Mouse (Mus musculus) neural tube, embryonic 11.5 days (tissue): ENCODE data around the gene Fras1. TPM values are rescaled to one million over a fixed set of nuclear protein-coding genes. Genes with fewer than 3 reads are reported as not detected.

Source experiments
- ATAC-seq: fragments of 200-750 bp; cut with Nextera tagmentation; 2 replicates; pipeline ENCODE4 v1.8.0; 2017; ENCODE audit warnings: moderate number of reproducible peaks, mild to moderate bottlenecking, moderate TSS enrichment, moderate library complexity; ENCODE audit not compliant: insufficient read depth, low FRiP score, low TSS enrichment
- DNase-seq: peaks from one replicate; pipeline ENCODE4 v3.0.0-alpha.2; 2015; ENCODE audit warnings: low spot score
- H3K27ac ChIP-seq: fragments of 300-500 bp; sonication (generic); 2 replicates; pipeline ENCODE4 v1.5.1; 2014; ENCODE audit warnings: low read depth, mild to moderate bottlenecking, low read length
- H3K27me3 ChIP-seq: fragments of 300-500 bp; sonication (generic); 2 replicates; pipeline ENCODE4 v1.6.1; 2014; ENCODE audit warnings: mild to moderate bottlenecking, low read length, mixed read lengths; ENCODE audit not compliant: control insufficient read depth, insufficient read depth
- H3K36me3 ChIP-seq: fragments of 300-500 bp; sonication (generic); 2 replicates; pipeline ENCODE4 v1.6.1; 2014; ENCODE audit warnings: mild to moderate bottlenecking, low read length, moderate library complexity, mixed read lengths; ENCODE audit not compliant: control insufficient read depth, insufficient read depth
- H3K4me1 ChIP-seq: fragments of 300-500 bp; sonication (generic); 2 replicates; pipeline ENCODE4 v1.6.1; 2014; ENCODE audit warnings: low read length, mixed read lengths; ENCODE audit not compliant: control insufficient read depth, insufficient read depth
- H3K4me2 ChIP-seq: fragments of 300-500 bp; sonication (generic); 2 replicates; pipeline ENCODE4 v1.6.1; 2014; ENCODE audit warnings: low read depth, mild to moderate bottlenecking, moderate library complexity
- H3K4me3 ChIP-seq: fragments of 300-500 bp; sonication (generic); 2 replicates; pipeline ENCODE4 v1.5.1; 2014; ENCODE audit warnings: low read depth, low read length
- H3K9ac ChIP-seq: fragments of 300-500 bp; sonication (generic); 2 replicates; pipeline ENCODE4 v1.6.1; 2014; ENCODE audit warnings: mild to moderate bottlenecking, low read length
- H3K9me3 ChIP-seq: fragments of 300-500 bp; sonication (generic); 2 replicates; pipeline ENCODE4 v1.6.1; 2016; ENCODE audit warnings: low read length; ENCODE audit not compliant: control insufficient read depth
- WGBS: fragments of 180-500 bp; shearing (Covaris S2); extraction: QIAGEN DNeasy Blood & Tissue Kit; methylation state at CpG from one replicate; pipeline ENCODE4 v1.1.7; 2014; 5-methylcytosine and 5-hydroxymethylcytosine counted together
- polyA plus RNA-seq: library from polyadenylated mRNA; unstranded; fragments of >200 nt; fragmentation: Nextera tagmentation; extraction: Ambion mirVana; gene quantifications from 2 replicates; pipeline ENCODE4 v1.2.1, GENCODE M21; 2014

The Fras1 gene
- polyA plus RNA-seq, 1 experiment from 2014 or later, result 5.6 TPM

DNA sequence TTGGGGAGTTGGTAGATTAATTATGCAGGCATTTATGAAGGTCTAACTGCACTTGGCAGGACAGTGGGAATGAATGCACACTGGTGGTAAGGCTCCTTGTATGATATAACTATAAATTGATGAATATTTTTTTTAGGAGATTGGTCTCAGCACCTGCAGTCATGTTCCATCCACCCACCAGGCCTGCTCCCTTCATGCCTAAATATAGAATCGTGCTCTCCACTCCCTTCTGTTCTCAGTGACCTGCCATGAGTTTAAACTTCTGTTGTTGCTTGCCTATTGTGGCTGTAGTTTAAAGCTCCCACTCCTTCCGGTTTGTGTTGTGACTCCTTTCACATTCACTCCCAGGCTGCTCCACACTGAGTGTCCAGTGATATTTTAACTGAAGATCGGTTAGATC, 80.7 kb downstream of the Fras1 start:
- Histone ChIP-seq H3K4me1 (no peaks in the 10 kb centered on the region), H3K9me3 (no peaks in the 10 kb centered on the region), H3K27me3 (no peaks in the 10 kb centered on the region), H3K9ac (no peak overlapping the region), H3K4me3 (no peak overlapping the region), H3K4me2 (no peak overlapping the region), H3K27ac (no peak overlapping the region), H3K36me3 (no peaks in the 10 kb centered on the region)
- ATAC-seq, result no peak
- DNase-seq, result no peak
- 88% methylated on average over 3 of the region's 3 CpGs for WGBS

DNA sequence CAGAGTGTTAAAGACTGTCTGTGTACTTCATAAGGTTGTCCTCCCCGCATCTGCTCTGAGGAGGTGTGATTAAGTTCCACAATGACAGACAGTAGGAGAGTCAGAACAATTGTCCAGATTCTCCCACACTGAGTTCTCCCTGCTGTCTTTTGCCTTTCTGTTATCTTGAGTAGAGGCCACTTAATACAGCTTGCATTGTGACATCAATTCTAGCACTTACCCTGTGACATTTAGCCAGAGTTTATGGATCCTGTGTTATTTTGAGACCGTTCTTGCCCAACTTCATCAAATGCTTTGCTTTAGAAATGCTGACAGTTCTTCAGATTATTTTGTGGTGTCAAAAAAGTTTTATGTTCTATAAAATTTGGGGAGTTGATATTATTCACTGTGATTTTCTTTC, 81.5 kb downstream of the Fras1 start:
- WGBS, result 86% methylated on average over 2 of the region's 2 CpGs
- Histone ChIP-seq H3K4me3 (no peak overlapping the region), H3K9ac (no peak overlapping the region), H3K36me3 (no peaks in the 10 kb centered on the region), H3K4me1 (no peaks in the 10 kb centered on the region), H3K27ac (no peak overlapping the region), H3K9me3 (no peaks in the 10 kb centered on the region), H3K4me2 (no peak overlapping the region), H3K27me3 (no peaks in the 10 kb centered on the region)
- DNase-seq, result no peak
- ATAC-seq, result no peak

DNA sequence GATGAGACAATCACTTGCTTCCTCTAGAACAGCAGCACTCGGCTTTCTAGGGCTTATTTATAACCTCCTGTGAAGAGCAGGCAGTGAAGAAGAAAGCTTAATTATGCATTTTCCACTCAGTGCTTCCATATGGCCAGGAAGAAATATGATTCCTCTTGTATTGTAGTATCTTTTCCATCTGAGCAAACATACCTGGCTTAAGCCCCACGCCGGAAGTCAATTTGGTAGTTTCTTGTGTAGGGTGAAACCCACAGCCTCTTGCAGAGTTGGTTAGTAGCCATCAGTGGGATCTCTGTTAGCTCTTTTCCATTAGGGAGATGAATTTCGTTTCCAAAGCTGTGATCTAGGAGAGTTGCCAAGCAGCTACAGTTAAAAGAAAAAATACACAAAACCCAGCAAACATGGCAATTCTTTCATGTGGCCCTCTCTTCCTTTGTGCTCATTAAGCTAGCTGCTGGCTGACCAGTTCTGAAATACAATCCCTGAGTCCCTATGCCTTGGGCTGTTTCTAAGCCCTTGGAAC, 83.7 kb downstream of the Fras1 start:
- DNase-seq, result no peak
- no peak for ATAC-seq
- H3K9me3 ChIP-seq, result no peaks in the 10 kb centered on the region
- no peaks in the 10 kb centered on the region for H3K27me3 ChIP-seq
- H3K27ac ChIP-seq, result no peak overlapping the region
- H3K4me1 ChIP-seq, result no peaks in the 10 kb centered on the region
- no peak overlapping the region for H3K4me3 ChIP-seq
- no peak overlapping the region for H3K4me2 ChIP-seq
- H3K9ac ChIP-seq, result no peak overlapping the region
- no peaks in the 10 kb centered on the region for H3K36me3 ChIP-seq
- 69% methylated on average over 4 of the region's 4 CpGs for WGBS

DNA sequence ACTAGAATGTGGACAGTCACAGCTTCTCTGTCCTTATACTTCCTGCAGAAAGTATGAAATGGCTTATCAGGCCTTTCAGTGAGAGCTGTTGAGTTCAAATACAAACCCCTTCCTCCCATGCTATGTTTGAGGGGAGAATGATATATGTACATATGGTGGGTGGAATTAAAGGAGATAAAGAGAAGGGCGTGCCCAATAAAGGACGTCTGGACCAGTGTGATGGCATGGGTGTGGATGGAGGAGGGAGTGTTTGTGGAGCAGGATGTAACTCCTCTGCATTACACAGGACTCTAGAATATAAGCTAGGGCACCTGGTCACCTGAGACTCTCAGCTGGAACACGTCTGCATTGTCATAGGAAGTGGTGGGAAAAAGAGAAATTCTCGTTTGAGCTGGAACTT, 85.8 kb downstream of the Fras1 start:
- no peaks in the 10 kb centered on the region for H3K27me3 ChIP-seq

DNA sequence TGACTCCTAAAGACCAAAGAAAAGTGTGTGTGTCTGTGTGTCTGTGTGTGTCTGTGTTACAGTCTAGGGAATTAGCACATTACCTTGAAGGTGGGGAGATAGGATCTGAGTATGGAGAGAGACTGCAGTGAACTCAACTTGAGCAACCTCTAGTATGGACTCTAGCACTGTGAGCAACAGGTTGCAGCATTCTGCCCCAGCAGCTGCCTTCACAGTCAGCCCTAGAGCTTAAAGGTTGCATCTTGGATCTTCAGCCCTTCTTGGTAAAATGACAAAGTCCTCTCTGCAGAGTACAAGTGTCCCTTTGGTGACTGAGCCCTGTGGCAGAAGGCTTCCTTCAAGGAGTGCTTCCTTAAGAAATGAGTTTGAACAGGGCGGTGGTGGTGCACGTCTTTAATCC, 88.4 kb downstream of the Fras1 start:
- WGBS, result 96% methylated on average over 2 of the region's 2 CpGs
- ATAC-seq (no peak), DNase-seq (no peak)
- Histone ChIP-seq H3K4me3 (no peak overlapping the region), H3K4me2 (no peak overlapping the region), H3K9me3 (no peaks in the 10 kb centered on the region), H3K36me3 (no peaks in the 10 kb centered on the region), H3K27me3 (no peaks in the 10 kb centered on the region), H3K9ac (no peak overlapping the region), H3K27ac (no peak overlapping the region), H3K4me1 (no peaks in the 10 kb centered on the region)

More for the DNA sequence above, 85.8 kb downstream of the Fras1 start:
- Histone ChIP-seq H3K4me2 (no peak overlapping the region), H3K36me3 (no peaks in the 10 kb centered on the region), H3K4me1 (no peaks in the 10 kb centered on the region), H3K27ac (no peak overlapping the region), H3K4me3 (no peak overlapping the region), H3K9ac (no peak overlapping the region), H3K9me3 (no peaks in the 10 kb centered on the region)
- DNase-seq, result no peak
- WGBS, result 82% methylated on average over 4 of the region's 4 CpGs
- ATAC-seq, result no peak

DNA sequence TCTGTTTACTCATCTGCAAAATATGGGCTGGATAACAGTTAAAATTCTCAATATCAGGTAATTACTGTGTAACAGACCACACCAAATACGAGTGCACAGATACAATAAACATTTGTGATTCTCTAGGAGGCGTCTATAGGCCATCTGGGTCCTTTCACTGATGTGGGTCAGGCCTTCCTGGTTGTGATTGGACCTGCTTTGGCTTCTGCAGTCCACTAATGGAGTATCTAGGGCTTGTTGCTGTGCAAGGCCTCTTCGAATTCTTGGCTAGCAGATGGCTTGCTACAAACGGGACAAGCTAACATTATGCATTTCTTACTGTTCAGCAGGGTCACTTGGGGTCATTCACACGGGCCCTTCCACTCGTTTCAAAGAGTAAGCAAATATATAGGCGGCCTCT, 92.7 kb downstream of the Fras1 start:
- no peak overlapping the region for H3K9ac ChIP-seq
- no peaks in the 10 kb centered on the region for H3K9me3 ChIP-seq
- ATAC-seq (no peak), DNase-seq (no peak)
- no peak overlapping the region for H3K27ac ChIP-seq
- no peak overlapping the region for H3K4me2 ChIP-seq
- no peaks in the 10 kb centered on the region for H3K4me1 ChIP-seq
- 44% methylated on average over 7 of the region's 7 CpGs for WGBS
- H3K4me3 ChIP-seq, result no peak overlapping the region
- no peaks in the 10 kb centered on the region for H3K27me3 ChIP-seq
- no peaks in the 10 kb centered on the region for H3K36me3 ChIP-seq

DNA sequence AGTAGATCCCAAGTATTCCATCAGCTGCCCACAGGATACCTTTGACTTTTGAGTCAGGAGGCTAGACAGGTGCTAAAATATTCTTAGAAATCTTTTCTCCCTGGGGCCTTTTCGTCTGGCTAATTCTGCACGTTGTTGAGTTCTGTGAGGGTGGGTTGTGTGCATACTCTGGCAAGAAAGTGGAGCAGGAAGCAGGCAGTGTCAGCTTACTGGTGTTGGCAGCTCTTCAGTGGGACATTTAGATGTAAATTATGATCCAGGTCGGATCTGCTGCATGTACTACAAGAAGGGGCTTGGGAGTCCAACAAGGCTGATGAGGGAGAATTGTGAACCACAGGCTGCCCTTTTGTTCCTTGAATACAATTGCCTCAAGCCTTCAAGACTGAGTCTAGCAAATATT, 98.2 kb downstream of the Fras1 start:
- H3K27ac ChIP-seq, result no peak overlapping the region
- H3K4me1 ChIP-seq, result no peaks in the 10 kb centered on the region
- ATAC-seq, result no peak
- H3K27me3 ChIP-seq, result no peaks in the 10 kb centered on the region
- H3K4me2 ChIP-seq, result no peak overlapping the region
- no peaks in the 10 kb centered on the region for H3K9me3 ChIP-seq
- no peaks in the 10 kb centered on the region for H3K36me3 ChIP-seq
- no peak overlapping the region for H3K4me3 ChIP-seq
- H3K9ac ChIP-seq, result no peak overlapping the region
- DNase-seq, result no peak
- WGBS, result 61% methylated on average over 3 of the region's 3 CpGs

DNA sequence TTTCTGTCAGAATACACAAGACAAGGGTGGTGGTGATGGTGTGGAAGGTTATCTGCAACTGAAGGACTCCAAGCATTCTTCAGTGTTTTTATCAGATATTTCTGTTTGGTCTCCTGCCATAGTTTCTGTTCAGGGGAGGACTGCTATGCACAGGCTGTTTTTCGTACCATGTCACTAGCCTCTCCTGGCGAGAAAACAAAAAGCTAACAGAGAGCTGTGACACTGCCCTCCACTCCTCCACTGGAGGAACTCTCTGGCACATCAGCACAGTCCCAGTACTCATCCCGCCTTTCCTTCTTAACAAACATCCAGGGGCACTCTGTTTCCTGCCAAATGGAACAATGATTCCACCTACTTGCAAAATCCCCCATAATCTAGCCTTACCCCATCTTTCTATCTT, 101.7 kb downstream of the Fras1 start:
- no peaks in the 10 kb centered on the region for H3K4me1 ChIP-seq
- H3K27ac ChIP-seq, result no peak overlapping the region
- H3K4me2 ChIP-seq, result no peak overlapping the region
- H3K9ac ChIP-seq, result no peak overlapping the region
- DNase-seq (no peak), ATAC-seq (no peak)
- 81% methylated on average over 3 of the region's 3 CpGs for WGBS
- H3K27me3 ChIP-seq, result no peaks in the 10 kb centered on the region
- H3K36me3 ChIP-seq, result no peaks in the 10 kb centered on the region
- no peak overlapping the region for H3K4me3 ChIP-seq
- H3K9me3 ChIP-seq, result no peaks in the 10 kb centered on the region

DNA sequence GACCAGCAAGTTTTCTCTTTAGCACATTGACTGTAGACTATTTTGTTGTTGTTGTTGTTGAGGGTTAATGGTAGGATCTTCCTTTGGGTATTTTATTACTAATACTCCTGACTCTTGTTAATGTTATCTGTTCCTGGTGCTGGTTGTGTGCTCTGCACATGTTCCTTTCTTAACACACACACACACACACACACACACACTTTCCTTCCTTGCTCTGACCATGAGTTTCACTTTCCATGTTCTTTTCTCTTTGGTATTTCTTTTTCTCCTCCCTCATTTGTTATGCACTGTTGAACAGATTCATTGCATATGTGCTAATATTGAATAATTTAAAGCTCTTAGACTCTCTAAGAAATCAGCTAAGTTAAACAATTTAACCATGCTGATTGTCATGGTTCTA, 105.2 kb downstream of the Fras1 start:
- no peak overlapping the region for H3K27ac ChIP-seq
- no peak overlapping the region for H3K4me2 ChIP-seq
- H3K9ac ChIP-seq, result no peak overlapping the region
- no peaks in the 10 kb centered on the region for H3K9me3 ChIP-seq
- DNase-seq (no peak), ATAC-seq (no peak)
- H3K27me3 ChIP-seq, result no peaks in the 10 kb centered on the region
- no peak overlapping the region for H3K4me3 ChIP-seq
- H3K36me3 ChIP-seq, result no peaks in the 10 kb centered on the region
- H3K4me1 ChIP-seq, result no peaks in the 10 kb centered on the region
